Mouse (Mus musculus) gastrocnemius, adult 18-20 months (tissue): ENCODE measurements around the gene Rhot1. TPM values are rescaled to one million over a fixed set of nuclear protein-coding genes. Genes with fewer than 3 reads are reported as not detected.

Experiments used
- total RNA-seq, 2 experiments: library from RNA; stranded (reverse); gene quantifications; 2 replicates each; pipeline ENCODE4 v1.2.3; 2021

Rhot1 gene
- total RNA-seq, 2 experiments from 2014 or later: 39.7 to 40.2 TPM

Other genes with a start within 250 kb of the Rhot1 start
- 10 to 100 TPM; 26.4 to 33.1 TPM for gene Utp6, start 246.6 kb upstream of the Rhot1 start, total RNA-seq
- gene Suz12, start 215.9 kb upstream of the Rhot1 start, total RNA-seq: 10 to 100 TPM; 18.3 to 18.8 TPM
- gene Crlf3, start 128.0 kb upstream of the Rhot1 start, total RNA-seq: 1 to 10 TPM; 3.4 to 3.9 TPM
- under 1 TPM; 0.64 to 0.78 TPM for gene Atad5, start 119.6 kb upstream of the Rhot1 start, total RNA-seq
- 10 to 100 TPM; 19.2 to 20.5 TPM for gene Tefm, start 66.8 kb upstream of the Rhot1 start, total RNA-seq
- 1 to 10 TPM; 2.7 to 3.6 TPM for gene Adap2, start 54.9 kb upstream of the Rhot1 start, total RNA-seq
- gene Rnf135, start 25.2 kb upstream of the Rhot1 start, total RNA-seq: 1 to 10 TPM; 1.6 to 1.7 TPM
- gene Rhbdl3, start 91.9 kb downstream of the Rhot1 start, total RNA-seq: 1 to 10 TPM; 4.2 to 5.1 TPM
- 10 to 100 TPM; 34.3 to 35.0 TPM for gene 5730455P16Rik, start 169.0 kb downstream of the Rhot1 start, total RNA-seq
- 10 to 100 TPM; 55.4 to 55.5 TPM for gene Zfp207, start 174.3 kb downstream of the Rhot1 start, total RNA-seq
- 100 to 1,000 TPM; 147 to 154 TPM for gene Psmd11, start 219.6 kb downstream of the Rhot1 start, total RNA-seq